Mouse (Mus musculus) heart, postnatal 10 days (tissue): ENCODE data around the gene Lipc. TPM values are rescaled to one million over a fixed set of nuclear protein-coding genes. Genes with fewer than 3 reads are reported as not detected.
A peak's percentile ranks its signal among the peaks of the same experiment; 100 is the strongest.

ENCODE experiments used
- DNase-seq, 2 experiments: peaks; one replicate each; pipeline ENCODE4 v3.0.0; 2021
- intact Hi-C: fragments of 180-260 bp; cut with DNase I; formaldehyde crosslinking; loops from one replicate; pipeline ENCODE4 v1.15.1; 2025
- total RNA-seq, 2 experiments: library from RNA; stranded (reverse); gene quantifications; 2 replicates each; pipeline ENCODE4 v1.2.3; 2021

Lipc gene
- total RNA-seq, 2 experiments from 2014 or later, result 0.27 TPM; not detected in 1

DNA sequence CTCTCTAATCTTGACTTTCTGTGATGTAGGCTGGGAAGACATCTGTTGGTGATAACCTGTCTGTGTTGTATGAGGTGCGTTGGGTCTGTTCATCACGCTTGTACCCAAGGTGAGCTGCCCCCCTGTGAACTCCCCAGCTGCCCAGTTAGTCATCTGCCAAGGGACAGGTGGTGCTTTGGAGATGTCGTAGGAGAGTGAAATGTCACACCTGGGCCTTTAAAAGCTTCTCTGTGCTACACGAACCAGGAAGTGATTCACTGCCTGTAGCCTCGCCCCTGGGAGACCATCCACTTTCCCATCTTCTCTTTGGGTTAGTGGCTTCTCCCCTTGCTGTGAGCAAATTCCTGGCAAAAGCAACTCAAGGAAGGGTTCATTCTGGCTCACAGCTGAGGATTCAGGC, 6.4 kb upstream of the Lipc start:
- DNase-seq, result no peak
- intact Hi-C loops, result no loop called here

- intact Hi-C loops, result no loop called here
- no peak for DNase-seq
Observed at GRCm38 (mm10) chr9:70957717-70958116, 5.7 kb upstream of the Lipc start.

DNA sequence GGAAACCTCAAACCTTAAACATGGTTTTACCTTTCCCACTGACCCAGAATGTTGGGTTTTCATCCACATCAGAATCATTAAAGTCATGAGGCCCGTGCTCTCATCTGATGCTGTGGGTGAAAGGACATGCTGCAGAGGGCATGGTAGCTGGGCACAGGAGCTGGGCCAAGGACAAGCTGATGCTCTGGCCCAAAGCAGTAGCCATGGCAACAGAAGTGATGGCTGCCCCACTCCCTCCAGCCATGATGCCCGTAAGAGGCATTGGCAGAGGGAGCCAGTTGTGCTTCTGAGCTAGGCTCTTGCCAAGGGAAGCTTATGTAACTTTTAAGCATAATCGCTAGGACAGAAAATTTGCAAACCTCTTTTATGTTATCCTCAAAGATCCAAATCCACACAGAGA, 2.2 kb upstream of the Lipc start:
- no peak for DNase-seq
- intact Hi-C loops, result no loop called here

DNA sequence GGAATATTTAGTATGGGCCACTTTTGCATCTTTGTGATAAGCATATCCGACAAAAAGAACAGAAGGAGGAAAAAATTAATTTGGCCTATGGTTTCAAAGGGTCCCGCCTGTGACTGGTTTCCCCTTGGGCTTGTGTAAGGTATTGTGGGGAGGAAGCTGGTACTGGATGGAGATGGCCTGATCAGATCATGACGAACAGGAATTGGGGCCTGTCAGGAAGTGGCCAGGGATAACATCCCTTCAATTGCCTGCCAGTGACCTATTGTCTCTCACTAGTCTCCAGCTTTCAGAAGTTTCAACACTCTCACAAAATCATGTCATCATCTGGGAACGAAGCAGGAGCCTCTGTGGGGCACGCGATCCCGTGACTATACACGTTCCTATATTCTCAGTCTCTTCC, 2.7 kb downstream of the Lipc start:
- no peak for DNase-seq
- intact Hi-C loops, result no loop called here

- no peak for DNase-seq
- intact Hi-C loops, result no loop called here
Observed at GRCm38 (mm10) chr9:70947312-70947711, 4.7 kb downstream of the Lipc start.

DNA sequence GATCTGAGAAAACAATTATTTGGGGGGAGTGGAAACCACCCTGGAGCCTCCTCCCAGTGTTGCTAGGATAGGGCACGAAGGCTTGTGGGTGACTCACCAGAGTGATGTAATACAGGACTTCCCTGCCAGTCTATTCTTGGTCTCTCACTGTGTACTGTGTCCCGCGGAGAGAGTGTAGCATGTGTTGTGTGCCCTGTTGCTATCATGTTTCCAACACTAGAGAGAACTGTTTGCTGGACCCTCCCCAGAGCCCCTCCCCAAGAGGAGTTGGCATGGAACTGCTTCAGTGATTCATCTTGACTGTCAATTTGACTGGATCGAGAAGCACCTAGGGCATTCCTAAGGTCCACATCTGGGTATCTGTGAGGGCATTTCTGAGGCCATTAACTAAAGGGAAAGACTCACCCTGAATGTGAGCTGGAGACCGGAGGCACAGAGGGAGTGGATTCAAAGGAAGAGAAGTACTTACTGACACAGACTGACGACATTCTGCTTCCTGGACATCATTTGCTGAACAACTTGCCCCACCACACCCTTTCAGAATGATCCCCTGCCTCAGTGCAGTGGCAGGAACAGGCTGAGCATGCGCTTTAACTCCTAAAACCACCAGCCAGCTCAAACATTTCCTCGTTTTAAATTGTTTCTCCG, 9.2 kb downstream of the Lipc start:
- DNase-seq, result peak; percentile 67 to 72
- intact Hi-C loops, result no loop called here

DNA sequence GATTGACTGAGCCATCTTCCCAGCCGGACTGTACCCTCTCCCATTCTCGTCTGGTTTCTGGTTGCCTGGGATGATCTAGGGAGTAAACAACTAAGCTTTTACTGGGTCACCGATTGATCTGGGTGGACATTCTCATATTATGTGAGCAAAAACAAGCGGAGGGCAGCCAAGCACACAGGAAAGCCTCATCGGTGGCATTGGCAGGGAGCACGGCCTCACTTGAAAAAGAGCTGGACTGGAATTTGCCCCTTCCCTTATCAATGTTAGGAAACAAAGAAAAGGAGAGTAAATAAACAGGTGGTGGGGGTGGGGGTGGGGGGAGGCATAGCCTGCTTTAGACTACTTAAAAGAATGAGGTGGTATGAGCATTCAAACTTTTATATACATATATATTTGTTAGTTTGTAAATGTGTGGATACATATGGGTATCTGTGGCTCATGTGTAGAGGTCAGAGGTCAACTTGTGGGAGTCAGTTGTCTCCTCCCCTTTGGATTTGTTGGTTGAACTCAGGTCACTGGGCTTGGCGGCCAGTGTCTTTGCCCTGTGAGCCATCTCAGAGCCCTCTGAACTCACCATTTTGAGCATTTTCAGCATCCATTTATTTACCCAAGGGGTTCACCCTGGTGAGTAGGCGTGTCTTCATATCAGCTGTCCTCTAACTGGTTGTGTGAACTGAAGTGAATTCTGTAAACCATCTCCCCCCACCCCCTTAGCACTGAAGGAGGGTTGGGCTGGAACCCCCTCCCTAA, 12.1 kb downstream of the Lipc start:
- intact Hi-C loops, result no loop called here
- DNase-seq, result no peak

DNA sequence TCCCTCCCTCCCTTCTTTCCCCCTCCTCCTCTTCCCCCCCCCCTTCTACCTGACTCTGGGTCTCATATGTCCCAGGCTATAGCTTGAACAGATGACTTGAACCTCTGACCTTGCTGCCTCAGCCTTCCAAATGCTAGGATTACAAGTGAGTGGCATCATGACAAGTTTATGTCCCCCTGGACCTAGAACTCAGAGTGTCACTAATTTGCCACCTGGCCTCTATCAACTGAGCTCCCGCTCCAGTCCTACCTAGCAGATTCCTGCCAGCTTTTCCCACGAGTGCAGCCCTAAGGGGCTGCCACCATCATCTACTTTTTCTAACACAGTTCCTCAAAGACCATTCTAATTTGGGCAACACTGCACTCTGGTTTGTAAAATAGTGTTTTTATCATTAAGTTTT, 13.2 kb downstream of the Lipc start:
- intact Hi-C loops, result no loop called here
- DNase-seq, result no peak

GRCm38 (mm10) chr9:70938134-70938533, 13.9 kb downstream of the Lipc start:
- intact Hi-C loops, result no loop called here
- DNase-seq, result no peak

- intact Hi-C loops, result loop anchor here (5.0 kb wide), 2 partner anchors 143 to 262 kb away; no protein-coding TSS in a partner anchor
- DNase-seq, result no peak
Observed at GRCm38 (mm10) chr9:70934587-70935295, 17.3 kb downstream of the Lipc start.

- intact Hi-C loops, result loop anchor here (5.0 kb wide), 2 partner anchors 147 to 258 kb away; no protein-coding TSS in a partner anchor
- no peak for DNase-seq
Observed at GRCm38 (mm10) chr9:70930641-70931020, 21.4 kb downstream of the Lipc start.

DNA sequence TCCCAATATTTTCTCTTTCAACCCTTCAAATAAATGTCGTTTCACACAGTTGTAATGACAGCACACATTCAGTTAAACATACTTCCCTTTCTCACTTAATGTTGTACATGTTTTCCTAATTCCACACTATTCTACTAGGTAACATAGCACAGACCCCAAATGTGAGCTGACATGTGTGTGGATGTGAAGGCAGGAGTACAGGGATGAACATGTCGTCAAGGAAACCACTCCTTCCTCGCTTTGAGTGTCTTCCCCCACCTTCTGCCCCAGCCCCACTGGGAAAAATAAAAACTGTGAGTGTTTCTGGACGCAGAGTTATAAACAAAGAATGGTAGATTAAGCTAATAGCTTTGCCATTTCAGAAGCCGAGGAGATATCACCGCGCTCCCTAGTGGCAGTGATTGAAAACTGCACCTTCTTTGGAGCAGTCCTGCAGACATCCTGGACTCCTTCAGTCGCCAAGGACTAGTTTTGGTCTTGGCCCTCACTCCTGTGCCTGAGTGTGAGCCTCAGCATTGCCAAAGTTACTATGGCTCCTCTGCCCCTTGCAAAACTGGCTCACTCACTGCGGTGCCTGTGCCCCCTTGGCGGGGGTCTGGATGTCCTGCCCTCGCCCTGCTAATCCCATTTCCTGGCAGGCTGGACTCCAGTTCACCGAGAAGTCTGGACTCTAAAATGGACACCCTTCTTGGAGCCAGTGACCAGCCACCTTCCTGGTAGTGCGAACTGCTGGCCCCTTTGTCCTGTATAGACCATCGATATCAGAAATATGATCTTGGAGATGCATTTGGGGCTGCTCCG, 22.0 kb downstream of the Lipc start:
- DNase-seq, result peak; percentile 61 to 65
- intact Hi-C loops, result loop anchor here (5.0 kb wide), 3 partner anchors 147 to 258 kb away; no protein-coding TSS in a partner anchor

GRCm38 (mm10) chr9:70928472-70928871, 23.6 kb downstream of the Lipc start:
- DNase-seq, result no peak
- intact Hi-C loops, result loop anchor here (5.0 kb wide), 1 partner anchor 151 kb away; no protein-coding TSS in a partner anchor

GRCm38 (mm10) chr9:70927701-70928100, 24.3 kb downstream of the Lipc start:
- no peak for DNase-seq
- intact Hi-C loops, result loop anchor here (5.0 kb wide), 1 partner anchor 150 kb away; no protein-coding TSS in a partner anchor

- peak in 1 of 2 experiments; percentile 58 for DNase-seq
- intact Hi-C loops, result loop anchor here (5.0 kb wide), 1 partner anchor 150 kb away; no protein-coding TSS in a partner anchor
Observed at GRCm38 (mm10) chr9:70926820-70927588, 25.0 kb downstream of the Lipc start.

GRCm38 (mm10) chr9:70925225-70925624, 26.8 kb downstream of the Lipc start:
- no peak for DNase-seq
- intact Hi-C loops, result loop anchor here (5.0 kb wide), 1 partner anchor 148 kb away; no protein-coding TSS in a partner anchor

DNA sequence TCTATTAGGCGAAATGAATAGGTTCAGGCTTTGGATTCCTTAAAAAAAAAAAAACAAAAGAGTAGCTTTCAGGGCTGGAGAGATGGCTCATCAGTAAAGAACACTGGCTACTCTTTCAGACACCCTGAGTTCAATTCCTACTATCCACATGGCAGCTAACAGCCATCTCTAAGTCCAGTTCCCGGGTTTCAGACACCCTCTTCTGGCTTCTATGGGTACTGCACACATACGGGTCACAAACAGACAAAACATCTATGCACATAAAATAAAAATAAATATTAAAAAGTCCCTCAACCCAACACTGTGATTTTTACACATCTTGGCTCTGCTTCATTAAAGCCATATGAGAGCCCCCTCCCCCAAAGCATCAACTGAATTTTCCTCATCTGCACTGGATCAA, 27.3 kb downstream of the Lipc start:
- intact Hi-C loops, result loop anchor here (5.0 kb wide), 2 partner anchors 82 to 147 kb away; no protein-coding TSS in a partner anchor
- DNase-seq, result no peak

DNA sequence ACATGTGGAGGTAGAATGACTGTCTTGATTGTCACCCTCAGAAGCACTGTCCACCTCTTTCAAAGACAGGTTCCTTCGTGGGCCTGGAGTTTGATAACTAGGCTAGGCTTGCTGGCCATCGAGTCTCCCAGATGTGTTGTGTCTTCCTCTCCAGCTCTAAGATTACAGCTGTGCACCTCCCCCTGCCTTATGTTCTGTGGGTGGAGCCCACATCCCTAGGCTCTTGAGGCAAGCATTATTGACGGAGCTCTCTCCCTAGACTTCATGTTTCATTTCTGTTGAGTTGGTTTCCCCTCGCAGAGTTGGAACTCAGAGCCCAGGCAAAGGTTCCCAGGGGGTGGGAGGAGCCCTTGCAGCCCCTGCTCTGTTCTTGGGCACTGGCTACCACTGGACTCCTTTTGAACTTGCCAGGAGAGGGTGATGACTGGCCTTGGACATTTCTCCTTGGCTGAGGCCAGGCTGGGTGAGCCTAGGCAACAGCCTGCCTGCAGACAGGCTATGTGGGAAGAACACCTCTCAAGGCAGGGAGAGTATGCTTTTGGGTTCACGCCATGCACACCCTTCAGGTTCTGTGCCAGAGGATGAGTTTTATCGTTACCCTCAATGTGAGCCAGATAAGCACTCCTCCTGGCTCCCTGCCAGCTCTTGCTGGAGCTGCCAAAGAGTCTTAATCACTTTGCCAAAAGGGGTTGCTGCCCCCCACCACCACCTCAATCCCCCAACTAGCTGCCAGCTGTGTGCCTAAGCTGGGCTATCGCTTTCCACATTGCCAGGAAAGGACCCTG, 30.1 kb downstream of the Lipc start:
- DNase-seq, result peak in 1 of 2 experiments; percentile 46

GRCm38 (mm10) chr9:70921132-70921531, 30.9 kb downstream of the Lipc start:
- DNase-seq, result no peak
- intact Hi-C loops, result loop anchor here (5.0 kb wide), 1 partner anchor 79 kb away; no protein-coding TSS in a partner anchor

More for the DNA sequence above, 30.1 kb downstream of the Lipc start:
- intact Hi-C loops, result loop anchor here (5.0 kb wide), 1 partner anchor 80 kb away; no protein-coding TSS in a partner anchor
